Mouse (Mus musculus) testis, adult 2 months (tissue): Measurements from ENCODE around the gene Ttf1. TPM values are rescaled to one million over a fixed set of nuclear protein-coding genes. Genes with fewer than 3 reads are reported as not detected.

Source experiments
- H3K27ac ChIP-seq: fragments of 200-500 bp; 2 replicates; pipeline ENCODE4 v1.5.1; 2012; ENCODE audit warnings: low read depth, low read length; ENCODE audit not compliant: control insufficient read depth, insufficient read depth
- H3K27me3 ChIP-seq: fragments of 200-500 bp; 2 replicates; pipeline ENCODE4 v1.6.1; 2012; ENCODE audit warnings: mild to moderate bottlenecking, low read length, moderate library complexity; ENCODE audit not compliant: control insufficient read depth, insufficient read depth
- H3K36me3 ChIP-seq: fragments of 200-500 bp; 2 replicates; pipeline ENCODE4 v1.6.1; 2012; ENCODE audit warnings: mild to moderate bottlenecking, low read length; ENCODE audit not compliant: control insufficient read depth, insufficient read depth
- H3K4me1 ChIP-seq: fragments of 200-500 bp; 2 replicates; pipeline ENCODE4 v1.6.1; 2012; ENCODE audit warnings: low read length; ENCODE audit not compliant: control insufficient read depth, insufficient read depth
- H3K4me3 ChIP-seq: fragments of 200-500 bp; 2 replicates; pipeline ENCODE4 v1.5.1; 2012; ENCODE audit warnings: low read depth, mild to moderate bottlenecking, low read length, moderate library complexity, mixed read lengths; ENCODE audit not compliant: control insufficient read depth
- CTCF ChIP-seq: fragments of 200-500 bp; IDR thresholded peaks from 2 replicates; pipeline ENCODE4 v1.5.1; 2012; ENCODE audit warnings: low read depth, mild to moderate bottlenecking, inconsistent platforms, low read length, moderate library complexity; ENCODE audit not compliant: control insufficient read depth, insufficient read depth, insufficient replicate concordance
- POLR2A ChIP-seq: fragments of 200-500 bp; IDR thresholded peaks from 2 replicates; pipeline ENCODE4 v1.6.1; 2012; ENCODE audit warnings: low read depth, mild to moderate bottlenecking, inconsistent platforms, low read length, moderate library complexity; ENCODE audit not compliant: control insufficient read depth
- polyA plus RNA-seq: library from polyadenylated mRNA; depleted of rRNA; stranded (reverse); fragments of >200 nt; gene quantifications from 2 replicates; pipeline ENCODE4 v1.2.3, GENCODE M21; 2012

The Ttf1 gene
- polyA plus RNA-seq, 1 experiment, result 8.1 TPM

DNA sequence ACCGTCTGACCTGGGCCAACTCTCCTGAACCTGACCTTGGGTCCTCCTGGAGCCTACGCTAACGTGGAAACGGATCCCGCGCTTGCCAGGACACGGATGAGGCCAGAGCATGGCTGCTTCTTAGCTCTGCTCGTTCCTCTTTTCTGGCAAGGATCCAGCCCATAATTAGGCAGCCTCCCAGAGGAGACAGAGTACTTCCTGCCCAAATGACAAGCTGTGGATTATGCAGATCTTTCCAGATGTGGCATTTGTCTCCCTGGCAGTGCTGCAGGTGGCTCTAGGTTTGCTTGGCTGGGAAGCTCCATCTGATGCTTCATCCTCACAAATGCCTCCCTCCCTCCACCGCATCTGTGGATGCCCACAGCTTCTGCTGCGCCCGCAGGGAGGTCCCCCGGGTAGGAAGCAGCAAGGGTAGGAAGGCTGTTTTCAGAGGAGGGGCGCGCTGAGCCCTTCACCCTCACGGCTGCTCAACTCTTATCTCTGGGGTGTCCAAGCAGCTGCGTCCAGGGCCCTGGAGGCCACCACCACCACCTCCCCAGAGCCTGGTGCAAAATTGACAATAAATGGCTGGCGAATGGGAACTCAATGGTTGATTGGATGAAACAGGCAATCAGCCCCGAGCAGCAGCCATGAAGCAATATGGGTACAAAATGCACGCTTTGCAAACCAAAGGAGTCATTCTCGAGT lies 29.9 kb upstream of the Ttf1 start:
- Histone ChIP-seq H3K4me1 (no peaks in the 10 kb centered on the region), H3K27ac (no peak overlapping the region), H3K27me3 (no peaks in the 10 kb centered on the region), H3K4me3 (no peak overlapping the region), H3K36me3 (no peaks in the 10 kb centered on the region)
- TF ChIP-seq CTCF (no peak), POLR2A (no peak)

DNA sequence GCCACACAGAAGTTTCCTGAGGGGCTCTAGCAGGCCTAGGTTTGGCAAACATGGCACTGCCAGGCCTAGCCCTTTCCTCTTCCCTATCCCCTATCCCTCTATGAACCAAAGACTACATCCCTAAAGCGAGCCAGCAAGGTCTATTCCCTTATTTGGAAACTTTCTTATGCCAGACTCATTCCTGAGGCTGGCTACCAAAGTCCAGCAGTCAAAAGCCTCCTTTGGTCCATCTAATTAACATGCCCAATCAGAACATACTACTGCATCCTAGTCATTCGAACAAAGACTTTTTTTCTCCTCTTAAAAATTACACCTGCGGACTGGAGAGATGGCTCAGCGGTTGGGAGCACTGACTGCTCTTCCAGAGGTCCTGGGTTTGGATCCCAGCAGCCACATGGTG lies 28.1 kb upstream of the Ttf1 start:
- no peak overlapping the region for H3K4me3 ChIP-seq
- no peaks in the 10 kb centered on the region for H3K4me1 ChIP-seq
- no peaks in the 10 kb centered on the region for H3K27me3 ChIP-seq
- TF ChIP-seq POLR2A, result no peak
- no peak for TF ChIP-seq CTCF
- H3K36me3 ChIP-seq, result no peaks in the 10 kb centered on the region
- no peak overlapping the region for H3K27ac ChIP-seq

- no peaks in the 10 kb centered on the region for H3K4me1 ChIP-seq
- H3K27me3 ChIP-seq, result no peaks in the 10 kb centered on the region
- H3K27ac ChIP-seq, result no peak overlapping the region
- TF ChIP-seq CTCF (no peak), POLR2A (no peak)
- no peak overlapping the region for H3K4me3 ChIP-seq
- H3K36me3 ChIP-seq, result no peaks in the 10 kb centered on the region
These were observed 25.3 kb upstream of the Ttf1 start for GRCm38 (mm10) chr2:29034542-29035475.

GRCm38 (mm10) chr2:29035698-29036097 lies 24.4 kb upstream of the Ttf1 start:
- Histone ChIP-seq H3K27ac (no peak overlapping the region), H3K36me3 (no peaks in the 10 kb centered on the region), H3K27me3 (no peaks in the 10 kb centered on the region), H3K4me1 (no peaks in the 10 kb centered on the region), H3K4me3 (no peak overlapping the region)
- TF ChIP-seq CTCF (no peak), POLR2A (no peak)

DNA sequence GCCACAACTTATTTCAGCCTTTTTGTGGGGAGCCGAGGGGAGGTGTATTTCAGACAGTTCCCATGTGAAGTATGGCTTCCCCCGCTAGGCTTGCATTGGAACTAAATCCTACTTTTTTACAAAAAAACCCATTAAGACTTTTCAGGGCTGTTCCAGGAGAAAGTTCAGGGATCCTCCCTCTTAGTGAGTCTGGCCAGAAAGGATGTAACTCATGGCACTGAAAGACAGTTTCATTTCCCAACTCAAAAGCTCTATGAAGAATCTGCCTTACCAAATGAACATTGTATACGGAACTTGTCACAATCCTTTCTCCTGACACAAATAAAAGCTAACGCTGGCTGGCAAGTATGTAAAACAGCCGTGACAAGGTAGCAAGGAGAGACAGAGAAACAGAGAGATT lies 20.3 kb upstream of the Ttf1 start:
- TF ChIP-seq POLR2A, result no peak
- no peak for TF ChIP-seq CTCF
- Histone ChIP-seq H3K4me1 (no peaks in the 10 kb centered on the region), H3K36me3 (no peaks in the 10 kb centered on the region), H3K27ac (no peak overlapping the region), H3K27me3 (no peaks in the 10 kb centered on the region), H3K4me3 (no peak overlapping the region)

DNA sequence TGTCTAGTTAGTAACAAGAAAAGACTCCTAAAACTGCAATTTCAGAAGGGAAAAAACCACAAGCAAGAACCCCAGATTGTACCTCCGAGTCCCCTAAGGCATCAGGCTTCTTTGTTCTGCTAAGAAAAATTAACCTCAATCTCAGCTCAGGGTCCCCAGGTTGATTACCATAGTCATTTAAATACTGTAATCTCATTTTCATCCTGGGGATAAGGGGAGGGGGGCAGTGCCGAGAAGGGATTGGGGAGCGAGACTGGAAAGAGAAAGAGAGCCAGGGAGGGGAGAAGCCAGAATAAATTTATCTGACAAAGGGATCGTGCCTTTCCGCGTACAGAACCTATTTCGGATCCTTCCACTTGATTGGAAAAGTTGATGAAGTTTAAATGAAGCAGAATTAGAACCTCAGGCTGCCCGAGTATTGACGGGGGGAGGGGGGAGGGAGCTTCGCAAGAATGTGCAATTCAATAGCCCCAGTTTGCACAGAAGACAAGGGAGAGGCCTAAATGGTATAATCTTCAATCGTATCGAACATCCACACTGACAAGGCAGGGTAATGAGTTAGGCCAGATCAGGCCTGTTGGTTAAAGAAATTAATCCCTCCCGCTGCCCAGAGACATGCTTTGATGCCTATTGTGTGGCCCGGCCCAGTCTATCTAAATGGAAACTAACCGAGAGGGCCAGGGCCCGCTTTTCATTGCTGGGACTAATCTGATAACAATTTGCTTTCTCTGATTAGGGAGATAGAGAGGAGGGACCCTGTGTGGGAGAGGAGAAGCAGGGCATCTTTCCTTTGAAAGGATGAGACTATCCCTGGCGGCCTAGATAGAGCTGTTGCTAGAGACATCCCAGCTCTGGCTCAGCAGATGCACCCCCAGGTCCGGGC lies 19.2 kb upstream of the Ttf1 start:
- no peak overlapping the region for H3K4me3 ChIP-seq
- no peaks in the 10 kb centered on the region for H3K27me3 ChIP-seq
- H3K27ac ChIP-seq, result no peak overlapping the region

DNA sequence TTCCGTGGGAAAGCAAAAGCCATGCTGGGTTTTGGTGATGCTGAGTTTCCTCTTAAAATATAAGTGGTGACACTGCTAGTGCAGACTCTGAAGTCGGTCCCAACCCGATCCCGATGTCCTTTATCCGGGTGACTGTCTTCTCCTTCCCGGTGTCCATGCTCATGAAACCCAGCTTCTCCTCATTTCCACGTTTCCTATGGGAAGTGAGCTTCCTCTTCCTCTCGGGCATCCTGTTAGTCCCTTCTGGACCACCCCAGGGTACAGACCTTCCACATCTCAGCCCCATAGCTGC lies 18.6 kb upstream of the Ttf1 start:
- Histone ChIP-seq H3K27ac (no peak overlapping the region), H3K36me3 (no peaks in the 10 kb centered on the region), H3K4me3 (no peak overlapping the region), H3K27me3 (no peaks in the 10 kb centered on the region), H3K4me1 (no peaks in the 10 kb centered on the region)
- TF ChIP-seq CTCF (no peak), POLR2A (no peak)

More for the DNA sequence above, 19.2 kb upstream of the Ttf1 start:
- Histone ChIP-seq H3K36me3 (no peaks in the 10 kb centered on the region), H3K4me1 (no peaks in the 10 kb centered on the region)
- TF ChIP-seq CTCF, result no peak
- TF ChIP-seq POLR2A, result no peak
